Mouse (Mus musculus): Measurements from ENCODE around the gene Pex11b.
A peak's percentile ranks its signal among the peaks of the same experiment; 100 is the strongest.
"Not testable (repeated sequence)": the region's sequence is repeated elsewhere in the genome, so short reads cannot be mapped to it uniquely, and the experiment has no call there.

Pex11b gene

GRCm38 (mm10) chr3:96634928-96635879, at the start of gene Pex11b, which contains the start of gene Gm42957:
Gene Pex11b, plus strand, starts transcription at chr3:96635376.
Gene Gm42957, plus strand, starts transcription at chr3:96635474.
- peak; percentile 94 to 96 for DNase-seq

GRCm38 (mm10) chr3:96590657-96591056, 44.5 kb upstream of the Pex11b start:
- no peak for DNase-seq

- peak in 1 of 2 experiments; percentile 32 for DNase-seq
Observed at GRCm38 (mm10) chr3:96593374-96593773, 41.8 kb upstream of the Pex11b start.

- peak; percentile 95 to 97 for DNase-seq
Observed at GRCm38 (mm10) chr3:96593790-96594560, 41.2 kb upstream of the Pex11b start, which contains the start of gene Polr3gl. Gene Polr3gl, minus strand, starts transcription at chr3:96594181.

- DNase-seq = peak in 1 of 2 experiments; percentile 50
Observed at GRCm38 (mm10) chr3:96594851-96595250, 40.3 kb upstream of the Pex11b start.

GRCm38 (mm10) chr3:96595661-96596060, 39.5 kb upstream of the Pex11b start:
- no peak for DNase-seq

GRCm38 (mm10) chr3:96596228-96596707, 38.9 kb upstream of the Pex11b start, which contains the start of gene Ankrd34a:
Gene Ankrd34a, plus strand, starts transcription at chr3:96596636.
- DNase-seq = peak; percentile 49 to 62

- DNase-seq = peak in 1 of 2 experiments; percentile 11
Observed at GRCm38 (mm10) chr3:96596855-96597254, 38.3 kb upstream of the Pex11b start.

GRCm38 (mm10) chr3:96597435-96597891, 37.7 kb upstream of the Pex11b start:
- peak; percentile 53 to 58 for DNase-seq

- peak; percentile 80 to 82 for DNase-seq
Observed at GRCm38 (mm10) chr3:96598156-96599068, 36.8 kb upstream of the Pex11b start.

GRCm38 (mm10) chr3:96599069-96599393, 36.1 kb upstream of the Pex11b start:
- DNase-seq = peak in 1 of 2 experiments; percentile 4

GRCm38 (mm10) chr3:96599411-96599810, 35.8 kb upstream of the Pex11b start:
- DNase-seq = no peak

- peak; percentile 93 to 96 for DNase-seq
Observed at GRCm38 (mm10) chr3:96600639-96601250, 34.4 kb upstream of the Pex11b start, which contains the start of gene Lix1l. Gene Lix1l, plus strand, starts transcription at chr3:96601149.

- peak; percentile 82 to 88 for DNase-seq
Observed at GRCm38 (mm10) chr3:96601251-96601787, 33.9 kb upstream of the Pex11b start.

GRCm38 (mm10) chr3:96601941-96602703, 33.1 kb upstream of the Pex11b start:
- peak; percentile 49 to 64 for DNase-seq

GRCm38 (mm10) chr3:96602704-96603084, 32.5 kb upstream of the Pex11b start:
- no peak for DNase-seq

GRCm38 (mm10) chr3:96603311-96603710, 31.9 kb upstream of the Pex11b start:
- peak in 1 of 2 experiments; percentile 14 for DNase-seq

- DNase-seq = not testable (repeated sequence)
Observed at GRCm38 (mm10) chr3:96606007-96606406, 29.2 kb upstream of the Pex11b start.

GRCm38 (mm10) chr3:96606618-96607017, 28.6 kb upstream of the Pex11b start:
- DNase-seq = no peak

- DNase-seq = no peak
Observed at GRCm38 (mm10) chr3:96617941-96618340, 17.2 kb upstream of the Pex11b start.
